Mouse (Mus musculus) stomach, embryonic 14.5 days (tissue): Measurements from ENCODE around the gene Nthl1. TPM values are rescaled to one million over a fixed set of nuclear protein-coding genes. Genes with fewer than 3 reads are reported as not detected.
"Not testable (repeated sequence)": the region's sequence is repeated elsewhere in the genome, so short reads cannot be mapped to it uniquely, and the experiment has no call there.

Source experiments
- ATAC-seq: fragments of 200-750 bp; cut with Nextera tagmentation; 2 replicates; pipeline ENCODE4 v1.8.0; 2017; ENCODE audit warnings: low read depth, moderate TSS enrichment; ENCODE audit not compliant: insufficient number of reproducible peaks, insufficient read depth, low FRiP score
- H3K27ac ChIP-seq: fragments of 300-500 bp; sonication (generic); 2 replicates; pipeline ENCODE4 v1.5.1; 2014; ENCODE audit warnings: mild to moderate bottlenecking, low read length, moderate library complexity, mixed read lengths
- H3K27me3 ChIP-seq: fragments of 300-500 bp; sonication (generic); 2 replicates; pipeline ENCODE4 v1.6.1; 2014; ENCODE audit warnings: low read length, control low read depth, mixed read lengths; ENCODE audit not compliant: control insufficient read depth, insufficient read depth
- H3K36me3 ChIP-seq: fragments of 300-500 bp; sonication (generic); 2 replicates; pipeline ENCODE4 v1.6.1; 2014; ENCODE audit warnings: mild to moderate bottlenecking, control low read depth, low read length, moderate library complexity, mixed read lengths; ENCODE audit not compliant: control insufficient read depth, insufficient read depth
- H3K4me1 ChIP-seq: fragments of 300-500 bp; sonication (generic); 2 replicates; pipeline ENCODE4 v1.6.1; 2014; ENCODE audit warnings: low read length, control low read depth, mixed read lengths; ENCODE audit not compliant: control insufficient read depth, insufficient read depth
- H3K4me2 ChIP-seq: fragments of 300-500 bp; sonication (generic); replicated peaks from 2 replicates; pipeline ENCODE4 v1.6.1; 2014; ENCODE audit warnings: low read depth, low read length, control low read depth
- H3K4me3 ChIP-seq: fragments of 300-500 bp; sonication (generic); 2 replicates; pipeline ENCODE4 v1.5.1; 2014; ENCODE audit warnings: low read depth, low read length, control low read depth
- H3K9ac ChIP-seq: fragments of 300-500 bp; sonication (generic); replicated peaks from 2 replicates; pipeline ENCODE4 v1.6.1; 2014; ENCODE audit warnings: low read depth, mild to moderate bottlenecking, control low read depth, low read length, moderate library complexity, mixed read lengths
- H3K9me3 ChIP-seq: fragments of 300-500 bp; sonication (generic); 2 replicates; pipeline ENCODE4 v1.6.1; 2016; ENCODE audit warnings: low read depth, low read length, control low read depth; ENCODE audit not compliant: control insufficient read depth
- WGBS: fragments of 180-500 bp; shearing (Covaris S2); extraction: QIAGEN DNeasy Blood & Tissue Kit; methylation state at CpG from one replicate; pipeline ENCODE4 v1.1.7; 2014; 5-methylcytosine and 5-hydroxymethylcytosine counted together
- polyA plus RNA-seq: library from polyadenylated mRNA; unstranded; fragments of >200 nt; fragmentation: Nextera tagmentation; extraction: Ambion mirVana; gene quantifications from 2 replicates; pipeline ENCODE4 v1.2.1, GENCODE M21; 2014

The Nthl1 gene
- polyA plus RNA-seq, 1 experiment from 2014 or later: 18.1 TPM

DNA sequence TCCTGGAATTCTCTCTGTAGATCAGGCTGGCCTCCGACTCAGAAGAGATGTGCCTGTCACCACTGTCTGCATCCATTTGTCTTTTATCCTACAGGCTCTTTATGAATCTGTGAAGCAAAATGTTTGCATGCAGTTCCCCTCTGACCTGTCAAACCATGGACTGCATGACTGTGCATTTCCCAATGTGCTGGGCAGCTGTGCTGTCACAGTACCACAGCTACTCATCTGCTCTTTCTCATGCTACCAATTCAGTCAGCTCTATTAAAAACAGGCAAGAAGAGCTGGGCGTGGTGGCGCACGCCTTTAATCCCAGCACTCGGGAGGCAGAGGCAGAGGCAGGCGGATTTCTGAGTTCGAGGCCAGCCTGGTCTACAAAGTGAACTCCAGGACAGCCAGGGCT is 34.5 kb downstream of the Nthl1 start:
- not testable (repeated sequence) for H3K27me3 ChIP-seq, H3K36me3 ChIP-seq, H3K9ac ChIP-seq, H3K4me2 ChIP-seq, H3K27ac ChIP-seq, H3K9me3 ChIP-seq, H3K4me3 ChIP-seq, ATAC-seq
- WGBS: 66% methylated on average over 7 of the region's 7 CpGs
- H3K4me1 ChIP-seq: peaks cover 23% of the 10 kb centered on the region

DNA sequence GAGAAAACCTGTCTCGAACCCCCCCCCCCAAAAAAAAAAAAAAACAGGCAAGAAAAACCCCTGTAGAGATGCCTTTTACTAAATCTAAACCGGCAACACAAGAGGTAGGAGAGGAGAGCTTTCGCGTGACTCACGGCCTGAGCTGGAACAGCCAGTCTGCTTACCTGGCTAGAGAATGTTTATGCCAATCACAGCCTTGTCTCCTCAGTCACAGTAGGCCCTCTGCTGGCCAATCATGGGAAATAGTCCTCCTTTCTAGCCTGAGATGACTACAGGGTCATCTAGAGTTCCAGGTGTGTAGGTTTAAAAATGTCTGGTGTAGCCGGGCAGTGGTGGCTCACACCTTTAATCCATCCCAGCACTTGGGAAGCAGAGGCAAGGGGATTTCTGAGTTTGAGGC is 34.9 kb downstream of the Nthl1 start:
- H3K4me1 ChIP-seq: peaks cover 27% of the 10 kb centered on the region
- no peak overlapping the region for H3K27ac ChIP-seq
- H3K27me3 ChIP-seq: no peaks in the 10 kb centered on the region
- ATAC-seq: peak; percentile 33; the same call in 1 of the 2 replicates
- 21% methylated on average over 6 of the region's 6 CpGs for WGBS
- H3K36me3 ChIP-seq: no peaks in the 10 kb centered on the region
- no peak overlapping the region for H3K4me3 ChIP-seq
- no peaks in the 10 kb centered on the region for H3K9me3 ChIP-seq
- no peak overlapping the region for H3K9ac ChIP-seq
- no peak overlapping the region for H3K4me2 ChIP-seq

DNA sequence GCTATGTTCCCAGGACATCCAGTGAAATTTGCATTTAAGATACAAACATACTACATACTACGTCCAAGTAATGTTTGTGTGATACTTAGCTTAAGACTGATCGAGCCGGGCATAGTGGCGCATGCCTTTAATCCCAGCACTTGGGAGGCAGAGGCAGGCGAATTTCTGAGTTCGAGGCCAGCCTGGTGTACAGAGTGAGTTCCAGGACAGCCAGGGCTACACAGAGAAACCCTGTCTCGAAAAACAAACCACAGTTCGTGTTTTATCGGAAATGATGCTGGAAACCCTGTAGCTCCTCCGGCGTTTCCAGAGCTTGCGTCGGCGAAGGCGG is 36.7 kb downstream of the Nthl1 start:
- Histone ChIP-seq H3K9ac (0 out of 2 replicates have a peak overlapping the region, but pooled peaks have one; percentile 95), H3K4me1 (peaks cover 29% of the 10 kb centered on the region), H3K27ac (peak overlapping the region; percentile 74; the same call in 1 of the 2 replicates), H3K4me2 (peak overlapping the region; percentile 69), H3K4me3 (peak overlapping the region; percentile 91)
- WGBS: 7% methylated on average over 15 of the region's 15 CpGs
- ATAC-seq, H3K27me3 ChIP-seq, H3K9me3 ChIP-seq, H3K36me3 ChIP-seq: not testable (repeated sequence)

GRCm38 (mm10) chr17:24669545-24670245 is 37.2 kb downstream of the Nthl1 start, which contains the start of gene Zfp598:
Zfp598 (plus strand) TSS chr17:24669687.
- peak within 1 kb of the TSS; percentile 69 for H3K4me2 ChIP-seq
- H3K36me3 ChIP-seq: no peaks in the 10 kb centered on the region
- no peaks in the 10 kb centered on the region for H3K9me3 ChIP-seq
- H3K4me1 ChIP-seq: peaks cover 29% of the 10 kb centered on the region
- WGBS: under 1% methylated on average over 73 of the region's 80 CpGs
- H3K9ac ChIP-seq: peak within 1 kb of the TSS; percentile 95
- peak within 1 kb of the TSS; percentile 74 for H3K27ac ChIP-seq
- peak within 1 kb of the TSS; percentile 91 for H3K4me3 ChIP-seq
- peak; percentile 98 for ATAC-seq
- H3K27me3 ChIP-seq: no peaks in the 10 kb centered on the region

DNA sequence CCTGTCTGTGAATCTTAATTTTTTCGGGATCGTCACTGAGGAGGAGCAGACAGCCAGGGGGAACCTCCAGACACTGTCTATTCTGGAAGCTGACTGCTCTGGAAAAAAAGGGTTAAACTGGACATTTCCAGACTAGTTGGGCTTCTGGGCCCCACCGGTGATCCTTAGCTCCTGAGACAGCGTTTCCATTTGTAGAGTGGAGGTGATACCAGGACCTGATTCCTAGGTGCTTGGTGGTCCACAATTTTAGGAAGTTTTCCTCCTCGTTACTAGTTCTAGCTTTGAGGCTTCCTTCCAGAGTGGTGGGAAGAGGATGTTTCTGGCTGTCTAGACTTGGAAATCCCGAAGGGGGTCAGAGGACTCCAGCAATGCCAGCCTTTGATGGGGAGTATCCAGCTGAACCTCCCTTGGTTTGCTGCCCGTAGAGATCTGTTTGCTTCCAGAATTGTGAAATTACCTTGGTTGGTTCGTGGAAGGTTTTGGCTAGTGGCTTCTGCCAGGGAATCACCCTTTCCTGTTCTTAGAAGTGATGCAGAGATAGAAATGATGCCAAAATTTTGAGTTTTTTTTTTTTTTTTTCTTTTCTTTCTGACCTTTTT is 37.9 kb downstream of the Nthl1 start:
- peak overlapping the region; percentile 95 for H3K9ac ChIP-seq
- no peaks in the 10 kb centered on the region for H3K36me3 ChIP-seq
- H3K9me3 ChIP-seq: no peaks in the 10 kb centered on the region
- peak overlapping the region; percentile 74; the same call in 1 of the 2 replicates for H3K27ac ChIP-seq
- peak overlapping the region; percentile 91 for H3K4me3 ChIP-seq
- 9% methylated on average over 8 of the region's 8 CpGs for WGBS
- no peak for ATAC-seq
- H3K4me2 ChIP-seq: peak overlapping the region; percentile 69
- H3K27me3 ChIP-seq: no peaks in the 10 kb centered on the region
- peaks cover 29% of the 10 kb centered on the region for H3K4me1 ChIP-seq

GRCm38 (mm10) chr17:24671346-24671745 is 38.9 kb downstream of the Nthl1 start:
- H3K4me2 ChIP-seq: peak overlapping the region; percentile 69; the same call in 1 of the 2 replicates
- H3K27me3 ChIP-seq: no peaks in the 10 kb centered on the region
- H3K4me1 ChIP-seq: peaks cover 29% of the 10 kb centered on the region
- no peak for ATAC-seq
- H3K9ac ChIP-seq: no peak overlapping the region
- H3K9me3 ChIP-seq: no peaks in the 10 kb centered on the region
- WGBS: 61% methylated on average over 5 of the region's 5 CpGs
- no peaks in the 10 kb centered on the region for H3K36me3 ChIP-seq
- H3K27ac ChIP-seq: no peak overlapping the region
- peak overlapping the region; percentile 91; the same call in 1 of the 2 replicates for H3K4me3 ChIP-seq

DNA sequence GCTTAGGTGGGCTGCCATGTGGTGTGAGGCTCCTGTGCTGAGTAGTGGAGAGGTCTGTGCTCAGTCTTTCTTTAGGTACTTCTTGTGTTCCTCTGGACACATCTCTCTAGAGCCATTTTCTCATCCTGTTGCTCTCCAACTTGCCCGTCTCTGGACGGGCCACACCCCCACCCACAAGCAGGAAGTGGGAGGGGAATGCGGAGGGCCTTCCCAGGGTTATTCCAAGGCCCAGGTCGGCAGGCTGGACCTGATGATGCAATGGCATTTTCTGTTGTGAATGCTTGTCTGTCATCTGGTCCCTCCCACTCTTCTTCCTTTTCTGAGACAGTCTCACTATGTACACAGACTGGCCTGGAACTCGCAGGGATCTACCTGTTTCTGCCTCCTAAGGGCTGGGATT is 39.7 kb downstream of the Nthl1 start:
- Histone ChIP-seq H3K9ac (no peak overlapping the region), H3K27ac (no peak overlapping the region), H3K4me1 (peaks cover 29% of the 10 kb centered on the region), H3K9me3 (no peaks in the 10 kb centered on the region), H3K27me3 (no peaks in the 10 kb centered on the region), H3K4me3 (no peak overlapping the region), H3K36me3 (peaks cover 3% of the 10 kb centered on the region), H3K4me2 (peak overlapping the region; percentile 17; the same call in 1 of the 2 replicates)
- ATAC-seq: no peak
- 21% methylated on average over 5 of the region's 5 CpGs for WGBS

GRCm38 (mm10) chr17:24674277-24674676 is 41.8 kb downstream of the Nthl1 start:
- peaks cover 23% of the 10 kb centered on the region for H3K4me1 ChIP-seq
- H3K9me3 ChIP-seq: no peaks in the 10 kb centered on the region
- 80% methylated on average over 7 of the region's 7 CpGs for WGBS
- no peak overlapping the region for H3K4me2 ChIP-seq
- H3K27me3 ChIP-seq: no peaks in the 10 kb centered on the region
- H3K27ac ChIP-seq: no peak overlapping the region
- H3K4me3 ChIP-seq: no peak overlapping the region
- peaks cover 20% of the 10 kb centered on the region for H3K36me3 ChIP-seq
- no peak for ATAC-seq
- no peak overlapping the region for H3K9ac ChIP-seq
